Mouse (Mus musculus) liver, embryonic 15.5 days (tissue): ENCODE results near the gene Eml2. TPM values are rescaled to one million over a fixed set of nuclear protein-coding genes. Genes with fewer than 3 reads are reported as not detected.
A peak's percentile ranks its signal among the peaks of the same experiment; 100 is the strongest.

Source experiments
- ATAC-seq: fragments of 200-750 bp; cut with Nextera tagmentation; 2 replicates; pipeline ENCODE4 v1.8.0; 2017; ENCODE audit warnings: moderate number of reproducible peaks, mild to moderate bottlenecking, moderate library complexity; ENCODE audit not compliant: insufficient read depth
- H3K27ac ChIP-seq: fragments of 300-500 bp; sonication (generic); replicated peaks from 2 replicates; pipeline ENCODE4 v1.5.1; 2015; ENCODE audit warnings: mild to moderate bottlenecking, inconsistent platforms
- H3K27me3 ChIP-seq: fragments of 300-500 bp; sonication (generic); 2 replicates; pipeline ENCODE4 v1.6.1; 2015; ENCODE audit warnings: mild to moderate bottlenecking, inconsistent platforms
- H3K36me3 ChIP-seq: fragments of 300-500 bp; sonication (generic); replicated peaks from 2 replicates; pipeline ENCODE4 v1.6.1; 2015; ENCODE audit warnings: moderate library complexity, mild to moderate bottlenecking, inconsistent platforms
- H3K4me1 ChIP-seq: fragments of 300-500 bp; sonication (generic); replicated peaks from 2 replicates; pipeline ENCODE4 v1.6.1; 2015; ENCODE audit warnings: inconsistent platforms
- H3K4me2 ChIP-seq: fragments of 300-500 bp; sonication (generic); 2 replicates; pipeline ENCODE4 v1.6.1; 2015; ENCODE audit warnings: moderate library complexity, mild to moderate bottlenecking, inconsistent platforms
- H3K4me3 ChIP-seq: fragments of 300-500 bp; sonication (generic); replicated peaks from 2 replicates; pipeline ENCODE4 v1.5.1; 2015; ENCODE audit warnings: mild to moderate bottlenecking, inconsistent platforms
- H3K9ac ChIP-seq: fragments of 300-500 bp; sonication (generic); 2 replicates; pipeline ENCODE4 v1.6.1; 2015; ENCODE audit warnings: moderate library complexity, mild to moderate bottlenecking, inconsistent platforms
- H3K9me3 ChIP-seq: fragments of 300-500 bp; sonication (generic); replicated peaks from 2 replicates; pipeline ENCODE4 v1.6.1; 2016; ENCODE audit warnings: inconsistent platforms
- WGBS: fragments of 180-500 bp; shearing (Covaris S2); methylation state at CpG from one replicate; pipeline ENCODE4 v1.1.7; 2015; ENCODE audit warnings: mixed read lengths; ENCODE audit not compliant: insufficient replicate concordance; 5-methylcytosine and 5-hydroxymethylcytosine counted together
- polyA plus RNA-seq: library from polyadenylated mRNA; unstranded; fragments of >200 nt; fragmentation: Nextera tagmentation; extraction: Ambion mirVana; gene quantifications from 2 replicates; pipeline ENCODE4 v1.2.1, GENCODE M21; 2015

The Eml2 gene
- polyA plus RNA-seq, 1 experiment from 2014 or later, result 3.9 TPM

GRCm38 (mm10) chr7:19214940-19215339 lies 38.7 kb downstream of the Eml2 start:
- no peak for ATAC-seq
- Histone ChIP-seq H3K36me3 (no peaks in the 10 kb centered on the region), H3K4me2 (0 out of 2 replicates have a peak overlapping the region, but pooled peaks have one; percentile 6), H3K9ac (no peak overlapping the region), H3K4me1 (peaks cover 10% of the 10 kb centered on the region), H3K4me3 (no peak overlapping the region), H3K27me3 (peaks cover 79% of the 10 kb centered on the region), H3K9me3 (0 out of 2 replicates have a peak, but pooled peaks cover 2% of the 10 kb centered on the region), H3K27ac (no peak overlapping the region)
- 32% methylated on average over 9 of the region's 9 CpGs for WGBS

- WGBS, result 18% methylated on average over 5 of the region's 5 CpGs
- Histone ChIP-seq H3K27me3 (peaks cover 66% of the 10 kb centered on the region), H3K9ac (no peak overlapping the region), H3K4me3 (no peak overlapping the region), H3K9me3 (no peaks in the 10 kb centered on the region), H3K4me1 (peaks cover under 1% of the 10 kb centered on the region; the same call in 1 of the 2 replicates), H3K4me2 (no peak overlapping the region), H3K36me3 (no peaks in the 10 kb centered on the region), H3K27ac (no peak overlapping the region)
- ATAC-seq, result no peak
Observed at GRCm38 (mm10) chr7:19217492-19217891, 41.3 kb downstream of the Eml2 start.

GRCm38 (mm10) chr7:19217944-19218343 lies 41.7 kb downstream of the Eml2 start:
- Histone ChIP-seq H3K9ac (no peak overlapping the region), H3K27ac (no peak overlapping the region), H3K36me3 (no peaks in the 10 kb centered on the region), H3K4me2 (no peak overlapping the region), H3K9me3 (no peaks in the 10 kb centered on the region), H3K4me3 (no peak overlapping the region), H3K4me1 (0 out of 2 replicates have a peak, but pooled peaks cover 4% of the 10 kb centered on the region), H3K27me3 (peaks cover 62% of the 10 kb centered on the region)
- 0% methylated on average over 2 of the region's 3 CpGs for WGBS
- peak; percentile 35; the same call in 1 of the 2 replicates for ATAC-seq

- no peak overlapping the region for H3K9ac ChIP-seq
- H3K27ac ChIP-seq, result no peak overlapping the region
- 61% methylated on average over 3 of the region's 3 CpGs for whole genome bisulfite sequencing
- H3K4me2 ChIP-seq, result no peak overlapping the region
- H3K4me1 ChIP-seq, result peaks cover 25% of the 10 kb centered on the region
- H3K4me3 ChIP-seq, result no peak overlapping the region
- H3K27me3 ChIP-seq, result peaks cover 40% of the 10 kb centered on the region
- H3K36me3 ChIP-seq, result no peaks in the 10 kb centered on the region
- no peak for ATAC-seq
- H3K9me3 ChIP-seq, result no peaks in the 10 kb centered on the region
Observed at GRCm38 (mm10) chr7:19220061-19220460, 43.8 kb downstream of the Eml2 start.

- Histone ChIP-seq H3K36me3 (peaks cover 7% of the 10 kb centered on the region), H3K4me1 (peaks cover 45% of the 10 kb centered on the region), H3K27me3 (peaks cover 20% of the 10 kb centered on the region), H3K9me3 (no peaks in the 10 kb centered on the region), H3K4me3 (no peak overlapping the region), H3K9ac (no peak overlapping the region), H3K4me2 (no peak overlapping the region), H3K27ac (no peak overlapping the region)
- ATAC-seq, result no peak
- 85% methylated on average over 16 of the region's 16 CpGs for WGBS
Observed at GRCm38 (mm10) chr7:19222189-19222588, 46.0 kb downstream of the Eml2 start.

GRCm38 (mm10) chr7:19222875-19223274 lies 46.7 kb downstream of the Eml2 start:
- peaks cover 7% of the 10 kb centered on the region for H3K36me3 ChIP-seq
- H3K27me3 ChIP-seq, result peaks cover 15% of the 10 kb centered on the region; the same call in 1 of the 2 replicates
- no peak overlapping the region for H3K4me3 ChIP-seq
- peaks cover 47% of the 10 kb centered on the region for H3K4me1 ChIP-seq
- H3K4me2 ChIP-seq, result no peak overlapping the region
- ATAC-seq, result no peak
- no peak overlapping the region for H3K9ac ChIP-seq
- H3K9me3 ChIP-seq, result no peaks in the 10 kb centered on the region
- 80% methylated on average over 14 of the region's 14 CpGs for WGBS
- no peak overlapping the region for H3K27ac ChIP-seq

- H3K9me3 ChIP-seq, result no peaks in the 10 kb centered on the region
- peaks cover 56% of the 10 kb centered on the region for H3K4me1 ChIP-seq
- peaks cover 7% of the 10 kb centered on the region for H3K36me3 ChIP-seq
- ATAC-seq, result peak; percentile 6; the same call in 1 of the 2 replicates
- H3K4me2 ChIP-seq, result peak overlapping the region; percentile 64
- WGBS, result 37% methylated on average over 4 of the region's 4 CpGs
- peak overlapping the region; percentile 84 for H3K27ac ChIP-seq
- peak overlapping the region; percentile 47; the same call in 1 of the 2 replicates for H3K9ac ChIP-seq
- H3K27me3 ChIP-seq, result 0 out of 2 replicates have a peak, but pooled peaks cover 5% of the 10 kb centered on the region
- H3K4me3 ChIP-seq, result peak overlapping the region; percentile 25
Observed at GRCm38 (mm10) chr7:19224933-19225332, 48.7 kb downstream of the Eml2 start.

GRCm38 (mm10) chr7:19226817-19227797 lies 50.9 kb downstream of the Eml2 start:
- 14% methylated on average over 20 of the region's 20 CpGs for WGBS
- H3K36me3 ChIP-seq, result peaks cover 15% of the 10 kb centered on the region
- peaks cover 71% of the 10 kb centered on the region for H3K4me1 ChIP-seq
- H3K9me3 ChIP-seq, result no peaks in the 10 kb centered on the region
- peak overlapping the region; percentile 72 for H3K4me3 ChIP-seq
- peak overlapping the region; percentile 72 for H3K9ac ChIP-seq
- ATAC-seq, result no peak
- peak overlapping the region; percentile 100 for H3K27ac ChIP-seq
- peak overlapping the region; percentile 89 for H3K4me2 ChIP-seq
- H3K27me3 ChIP-seq, result no peaks in the 10 kb centered on the region

GRCm38 (mm10) chr7:19227883-19228792 lies 51.9 kb downstream of the Eml2 start, which contains the start of gene Opa3:
Opa3 (plus strand) TSS chr7:19228334.
- peak within 1 kb of the TSS; percentile 100 for H3K27ac ChIP-seq
- peak within 1 kb of the TSS; percentile 89 for H3K4me2 ChIP-seq
- H3K4me1 ChIP-seq, result peaks cover 74% of the 10 kb centered on the region
- H3K27me3 ChIP-seq, result no peaks in the 10 kb centered on the region
- peaks cover 15% of the 10 kb centered on the region for H3K36me3 ChIP-seq
- peak within 1 kb of the TSS; percentile 72 for H3K4me3 ChIP-seq
- peak within 1 kb of the TSS; percentile 85 for H3K9ac ChIP-seq
- no peaks in the 10 kb centered on the region for H3K9me3 ChIP-seq
- under 1% methylated on average over 91 of the region's 91 CpGs for WGBS
- ATAC-seq, result peak; percentile 88

- no peaks in the 10 kb centered on the region for H3K27me3 ChIP-seq
- H3K4me1 ChIP-seq, result peaks cover 68% of the 10 kb centered on the region
- H3K4me2 ChIP-seq, result peak overlapping the region; percentile 83
- no peaks in the 10 kb centered on the region for H3K9me3 ChIP-seq
- peak overlapping the region; percentile 100 for H3K27ac ChIP-seq
- no peak for ATAC-seq
- WGBS, result under 1% methylated on average over 14 of the region's 14 CpGs
- H3K4me3 ChIP-seq, result peak overlapping the region; percentile 72
- H3K36me3 ChIP-seq, result peaks cover 15% of the 10 kb centered on the region
- peak overlapping the region; percentile 85 for H3K9ac ChIP-seq
Observed at GRCm38 (mm10) chr7:19228793-19229148, 52.5 kb downstream of the Eml2 start.
